Mouse (Mus musculus): ENCODE results near the gene Cxcr4.

GRCm38 (mm10) chr1:128548220-128548998 lies 43.7 kb downstream of the Cxcr4 start:
- TF ChIP-seq CTCF (conservative IDR thresholded peaks at IDR 0.05; ENCODE audit: insufficient read depth, insufficient read length, low read depth, low read length) (no peak), POLR2A (IDR thresholded peaks at IDR 0.05; ENCODE audit: low read depth, low read length) (no peak)

Data from kidney, adult 2 months (tissue).